Mouse (Mus musculus) thymus, postnatal 0 days (tissue): ENCODE data around the gene Lingo2. TPM values are rescaled to one million over a fixed set of nuclear protein-coding genes. Genes with fewer than 3 reads are reported as not detected.

Experiments
- microRNA counts: library from miRNA; unstranded; fragments of <30 nt; microRNA quantifications from one replicate; lab custom pipeline; 2015
- microRNA-seq: library from miRNA; unstranded; fragments of <30 nt; microRNA quantifications from one replicate; pipeline ENCODE4, GENCODE M21; 2016; ENCODE audit warnings: borderline number of aligned reads
- polyA plus RNA-seq: library from polyadenylated mRNA; unstranded; fragments of >200 nt; fragmentation: Nextera tagmentation; extraction: Ambion mirVana; gene quantifications from 2 replicates; pipeline ENCODE4 v1.2.1, GENCODE M21; 2015

Lingo2 gene
- polyA plus RNA-seq, 1 experiment from 2014 or later: 0.07 TPM

MicroRNAs encoded within 50 kb of the gene (microRNA counts, 519-probe panel; counts per million panel counts)
- microRNA mmu-miR-873 (lab: Ali Mortazavi, UCI) (473 counts per million, percentile 71 among the panel's probes with 10 or more counts), microRNA mmu-miR-876-3p (lab: Ali Mortazavi, UCI) (473 counts per million, percentile 71 among the panel's probes with 10 or more counts), microRNA mmu-miR-876-5p (lab: Ali Mortazavi, UCI) (473 counts per million, percentile 71 among the panel's probes with 10 or more counts)

Small RNA genes within 50 kb of the gene (microRNA-seq; reads per million reads assigned to microRNA genes)
- gene Mir873a (not detected), gene Mir873b (not detected), gene Mir876 (not detected)
